Mouse (Mus musculus): ENCODE measurements around the gene Glrx2. TPM values are rescaled to one million over a fixed set of nuclear protein-coding genes. Genes with fewer than 3 reads are reported as not detected.

Glrx2 gene
- polyA plus RNA-seq, 1 experiment from 2014 or later, result 52.8 TPM

DNA sequence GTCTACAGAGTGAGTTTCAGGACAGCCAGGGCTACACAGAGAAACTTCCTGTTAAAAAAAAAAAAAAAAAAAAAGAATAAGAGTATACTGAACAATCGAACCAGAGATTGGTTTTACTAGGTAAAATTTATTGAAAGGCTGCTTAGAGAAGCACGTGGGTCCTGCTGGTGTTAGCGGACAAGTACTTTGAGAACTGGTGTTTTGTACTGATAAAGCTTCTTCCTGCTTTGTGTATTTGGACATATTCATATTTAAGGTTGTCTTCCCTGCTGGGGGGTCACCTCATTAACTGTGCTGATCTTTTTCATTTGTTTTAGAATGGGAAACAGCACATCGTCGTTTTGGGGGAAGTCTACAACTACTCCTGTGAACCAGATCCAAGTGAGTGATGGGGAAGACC, 25.2 kb downstream of the Glrx2 start:
- ChIA-PET CTCF (interaction anchor here (1.4 to 2.8 kb wide), 3 partner anchors 35 to 45 kb away, joined by 3 to 8 read pairs (median 4); partner anchors contain the start of genes Trove2 and Uchl5), POLR2A (interaction anchor here (0.6 to 0.8 kb wide), 3 partner anchors 10 to 44 kb away, joined by 3 to 5 read pairs (median 3); no protein-coding TSS in a partner anchor)
- ATAC-seq (no peak), DNase-seq (ENCODE audit: low read depth, low spot score) (no peak)
- in situ Hi-C loops (cut with MboI; ENCODE audit: low pct_unique_long_range_greater_than_20kb), result no loop called here
- no peak for TF ChIP-seq CTCF (IDR thresholded peaks at IDR 0.05)
- H3K27me3 ChIP-seq, result no peaks in the 10 kb centered on the region

DNA sequence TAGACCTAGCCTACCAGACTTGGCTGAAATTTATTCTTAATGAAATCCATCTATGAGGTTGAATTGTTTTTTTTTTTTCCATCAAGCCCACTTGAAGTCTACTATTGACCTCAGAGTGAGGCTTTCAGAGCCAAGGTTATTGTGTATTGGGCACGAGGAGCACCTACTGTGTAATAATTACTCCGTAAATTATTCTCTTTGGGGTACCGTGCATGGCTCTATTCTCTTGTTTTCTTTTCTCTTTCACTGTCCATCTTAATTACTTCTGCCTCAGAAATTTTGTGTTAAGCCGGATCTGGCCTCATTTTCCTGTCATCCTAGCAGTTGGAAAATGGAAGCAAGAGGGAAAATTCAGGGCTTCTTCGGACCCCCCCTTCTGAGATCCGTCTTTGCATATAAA, 26.0 kb downstream of the Glrx2 start:
- H3K27me3 ChIP-seq, result no peaks in the 10 kb centered on the region
- POLR2A ChIA-PET, result no interaction called here
- CTCF ChIA-PET, result interaction anchor here (1.4 to 2.8 kb wide), 3 partner anchors 34 to 45 kb away, joined by 3 to 8 read pairs (median 4); partner anchors contain the start of genes Trove2 and Uchl5
- TF ChIP-seq CTCF (IDR thresholded peaks at IDR 0.05), result no peak
- no peak for DNase-seq (ENCODE audit: low read depth, low spot score)
- no peak for ATAC-seq
- in situ Hi-C loops (cut with MboI; ENCODE audit: low pct_unique_long_range_greater_than_20kb), result no loop called here

DNA sequence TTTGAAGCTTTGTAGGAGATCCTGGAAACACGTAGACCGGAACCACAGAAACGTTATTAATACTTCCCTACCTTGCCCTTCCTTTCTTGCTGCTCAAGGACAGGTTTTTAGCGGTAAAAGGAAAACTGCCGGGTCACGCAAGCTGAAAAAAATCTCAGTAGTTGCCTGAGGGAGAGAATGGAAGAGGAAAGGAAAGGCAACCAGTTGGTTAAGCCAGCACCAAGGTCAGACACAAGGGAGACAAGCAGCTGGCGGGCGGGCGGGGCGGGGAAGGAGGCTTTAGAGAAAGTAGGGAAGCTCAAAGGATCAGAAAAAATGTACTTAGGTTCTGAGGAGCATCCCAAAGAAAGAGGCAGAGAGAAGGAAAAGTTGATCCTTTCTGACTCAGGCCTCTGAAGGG, 29.7 kb downstream of the Glrx2 start:
- no peaks in the 10 kb centered on the region for H3K27me3 ChIP-seq
- DNase-seq (ENCODE audit: low read depth, low spot score) (no peak), ATAC-seq (no peak)
- ChIA-PET CTCF (no interaction called here), POLR2A (no interaction called here)
- TF ChIP-seq CTCF (IDR thresholded peaks at IDR 0.05), result no peak
- in situ Hi-C loops (cut with MboI; ENCODE audit: low pct_unique_long_range_greater_than_20kb), result no loop called here

DNA sequence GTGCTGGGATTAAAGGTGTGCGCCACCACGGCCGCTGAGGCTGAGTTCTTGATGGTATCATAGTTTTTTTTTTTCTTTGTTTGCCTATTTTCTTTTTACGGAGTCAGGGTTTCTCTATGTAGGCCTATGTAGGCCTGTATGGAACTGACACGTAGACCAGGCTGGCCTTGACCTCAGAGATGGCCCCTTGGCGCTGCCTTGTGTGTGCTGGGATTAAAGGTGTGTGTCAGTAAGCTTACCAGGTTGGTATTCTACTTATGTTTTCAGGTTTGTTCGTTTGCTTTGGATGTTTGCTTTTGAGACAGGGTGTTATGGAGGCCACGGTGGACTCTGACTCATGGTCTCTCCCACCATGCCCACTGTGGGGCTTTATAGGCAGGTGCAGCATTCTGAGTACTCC, 46.0 kb downstream of the Glrx2 start:
- ATAC-seq, result no peak
- in situ Hi-C loops (cut with MboI; ENCODE audit: low pct_unique_long_range_greater_than_20kb), result no loop called here
- no peak for DNase-seq (ENCODE audit: low read depth, low spot score)
- TF ChIP-seq CTCF (IDR thresholded peaks at IDR 0.05), result no peak
- ChIA-PET CTCF (no interaction called here), POLR2A (no interaction called here)
- no peaks in the 10 kb centered on the region for H3K27me3 ChIP-seq

DNA sequence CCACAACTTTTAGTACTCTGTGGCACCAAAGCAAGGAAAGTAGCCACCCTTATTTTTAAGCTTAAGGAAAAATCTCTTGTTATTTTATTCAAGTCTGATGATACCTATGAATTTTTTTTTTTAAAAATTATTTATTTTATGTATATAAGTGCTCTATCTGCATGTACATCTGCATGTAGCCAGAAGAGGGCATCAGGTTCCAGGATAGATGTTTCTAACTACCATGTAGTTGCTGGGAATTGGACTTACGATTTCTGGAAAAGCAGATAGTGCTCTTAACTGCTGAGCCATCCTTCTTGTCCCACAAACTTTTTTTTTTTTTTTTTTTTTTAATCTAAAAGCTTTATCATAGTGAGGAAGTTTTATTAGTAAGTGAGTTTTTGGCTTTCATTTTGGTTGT, 48.3 kb downstream of the Glrx2 start:
- POLR2A ChIA-PET, result interaction anchor here (0.6 kb wide), 2 partner anchors 12 to 27 kb away, joined by 3 to 4 read pairs; no protein-coding TSS in a partner anchor
- CTCF ChIA-PET, result interaction anchor here (0.7 to 1.9 kb wide), 4 partner anchors 10 to 21 kb away, joined by 3 to 8 read pairs (median 4); no protein-coding TSS in a partner anchor
- TF ChIP-seq CTCF (IDR thresholded peaks at IDR 0.05), result no peak
- ATAC-seq, result no peak
- DNase-seq (ENCODE audit: low read depth, low spot score), result no peak
- no peaks in the 10 kb centered on the region for H3K27me3 ChIP-seq
- in situ Hi-C loops (cut with MboI; ENCODE audit: low pct_unique_long_range_greater_than_20kb), result no loop called here

DNA sequence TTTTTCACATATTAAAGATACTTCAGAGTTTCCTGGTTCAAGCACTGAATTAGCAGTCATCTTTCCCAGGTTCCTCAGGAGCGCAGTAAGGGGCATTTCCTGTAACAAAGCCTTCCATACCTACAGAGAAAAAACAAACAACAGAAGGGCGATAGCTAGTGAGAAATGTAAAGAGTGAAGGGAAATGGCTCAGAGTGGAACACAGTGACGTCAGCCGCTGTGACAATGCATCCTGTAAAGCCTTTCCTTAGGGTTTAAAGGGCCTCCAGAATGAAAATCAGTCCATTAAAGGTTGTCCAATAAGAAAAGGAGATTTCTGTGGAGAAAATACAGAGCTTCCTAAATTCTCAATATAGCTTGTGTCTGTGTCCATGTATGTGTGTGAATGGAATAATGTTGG, 49.7 kb downstream of the Glrx2 start:
- CTCF ChIA-PET, result interaction anchor here (0.8 to 1.9 kb wide), 3 partner anchors 9 to 26 kb away, joined by 4 to 8 read pairs (median 4); partner anchors contain the start of gene Trove2
- no peak for TF ChIP-seq CTCF (IDR thresholded peaks at IDR 0.05)
- ATAC-seq (no peak), DNase-seq (ENCODE audit: low read depth, low spot score) (no peak)
- POLR2A ChIA-PET, result no interaction called here
- in situ Hi-C loops (cut with MboI; ENCODE audit: low pct_unique_long_range_greater_than_20kb), result no loop called here
- no peaks in the 10 kb centered on the region for H3K27me3 ChIP-seq

DNA sequence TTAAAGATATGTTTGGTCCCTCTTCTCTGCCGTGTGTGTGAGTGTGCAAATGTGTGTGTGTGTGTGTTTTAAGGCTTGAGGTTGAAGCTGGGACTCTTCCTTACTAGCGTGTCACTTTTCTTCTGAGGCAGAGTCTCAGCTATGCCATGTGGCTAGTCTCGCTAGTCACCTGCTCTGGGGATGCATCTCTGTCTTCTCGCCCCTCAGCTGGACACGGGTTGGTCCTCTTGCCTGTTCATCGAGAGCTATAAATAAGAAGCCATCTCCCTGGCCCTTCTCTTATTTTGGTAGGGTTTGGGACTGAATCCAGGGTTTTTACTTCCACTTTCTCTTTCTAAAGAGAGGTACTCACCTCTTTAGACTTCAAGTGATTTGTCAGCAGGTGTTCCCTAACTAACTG, 50.1 kb downstream of the Glrx2 start:
- no peaks in the 10 kb centered on the region for H3K27me3 ChIP-seq
- no peak for TF ChIP-seq CTCF (IDR thresholded peaks at IDR 0.05)
- ChIA-PET POLR2A (no interaction called here), CTCF (interaction anchor here (0.8 to 1.9 kb wide), 3 partner anchors 8 to 26 kb away, joined by 4 to 8 read pairs (median 4); partner anchors contain the start of gene Trove2)
- no peak for ATAC-seq
- DNase-seq (ENCODE audit: low read depth, low spot score), result no peak
- in situ Hi-C loops (cut with MboI; ENCODE audit: low pct_unique_long_range_greater_than_20kb), result no loop called here

DNA sequence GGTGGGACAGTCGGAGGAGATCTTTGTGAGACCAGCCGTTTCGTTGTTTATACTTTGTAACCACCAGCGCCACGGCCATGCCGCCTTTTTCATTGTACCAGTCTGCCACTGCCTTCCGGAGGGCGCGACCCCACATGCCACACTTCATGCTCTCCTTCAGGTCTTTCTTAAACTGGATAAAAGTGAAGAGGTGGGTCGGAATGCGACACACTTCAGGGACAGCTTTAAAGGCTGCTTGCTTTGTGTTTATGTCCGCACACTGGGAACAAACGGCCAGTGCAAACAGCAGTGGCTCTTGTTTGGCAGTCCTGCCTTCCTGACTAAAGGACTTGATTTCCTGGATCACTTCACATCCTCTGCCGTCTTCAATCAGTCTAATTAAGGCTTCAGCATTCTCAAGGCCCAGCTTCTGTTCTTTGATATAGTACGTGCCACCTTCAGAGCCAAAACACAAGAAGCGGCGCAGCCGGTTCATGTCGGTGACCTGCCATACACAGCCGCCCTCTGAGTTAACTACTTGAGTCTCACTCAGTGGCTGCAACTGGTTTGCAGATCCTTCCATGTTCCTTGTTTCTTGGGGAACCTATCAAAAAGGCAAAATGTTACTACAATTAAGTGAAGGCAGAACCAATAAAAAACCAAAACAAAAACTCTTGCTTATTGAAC, 54.4 kb downstream of the Glrx2 start:
- no peak for TF ChIP-seq CTCF (IDR thresholded peaks at IDR 0.05)
- in situ Hi-C loops (cut with MboI; ENCODE audit: low pct_unique_long_range_greater_than_20kb), result no loop called here
- DNase-seq (ENCODE audit: low read depth, low spot score), result no peak
- H3K27me3 ChIP-seq, result no peaks in the 10 kb centered on the region
- CTCF ChIA-PET, result no interaction called here
- POLR2A ChIA-PET, result no interaction called here
- ATAC-seq, result no peak

DNA sequence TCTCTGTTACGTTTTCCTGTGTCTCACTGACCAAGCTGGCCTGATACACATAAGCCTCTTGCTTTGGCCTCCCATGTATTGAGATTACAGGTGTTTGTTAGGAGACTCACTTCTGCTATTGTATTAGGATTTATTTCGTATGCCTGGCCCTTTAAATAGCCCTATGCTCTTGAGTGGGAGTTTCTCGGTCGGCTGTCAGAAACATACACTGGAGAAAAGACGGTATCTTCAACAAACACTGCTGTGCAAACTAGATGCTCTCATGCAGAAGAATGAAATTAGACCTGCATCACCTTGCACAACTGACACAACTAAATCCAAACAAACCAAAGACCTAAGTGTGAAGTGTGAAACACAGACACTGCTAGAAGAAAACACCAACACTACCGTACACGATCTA, 56.9 kb downstream of the Glrx2 start:
- no peak for ATAC-seq
- no peaks in the 10 kb centered on the region for H3K27me3 ChIP-seq
- DNase-seq (ENCODE audit: low read depth, low spot score), result no peak
- in situ Hi-C loops (cut with MboI; ENCODE audit: low pct_unique_long_range_greater_than_20kb), result no loop called here
- TF ChIP-seq CTCF (IDR thresholded peaks at IDR 0.05), result no peak
- POLR2A ChIA-PET, result no interaction called here
- CTCF ChIA-PET, result no interaction called here

DNA sequence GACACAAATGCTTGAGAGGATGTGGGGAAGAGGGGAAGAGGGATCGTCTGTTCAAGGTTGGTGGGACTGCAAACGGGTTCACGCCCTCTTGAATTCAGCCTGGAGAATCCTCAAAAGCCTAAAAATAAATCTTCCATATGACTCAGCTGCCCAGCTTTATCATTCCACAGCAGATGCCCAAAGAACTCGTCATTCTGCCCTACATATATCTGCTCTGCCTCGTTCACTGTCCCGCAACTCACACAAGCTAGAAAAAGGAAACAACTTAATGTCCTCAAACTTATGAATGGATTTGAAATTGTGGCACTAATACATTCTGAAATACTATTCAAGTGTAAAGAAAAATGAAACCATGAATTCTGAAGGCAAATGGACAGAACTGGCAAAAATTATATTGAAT, 57.8 kb downstream of the Glrx2 start:
- ChIA-PET POLR2A (no interaction called here), CTCF (interaction anchor here (2.1 kb wide), 1 partner anchor 9 kb away, joined by 8 read pairs; no protein-coding TSS in a partner anchor)
- in situ Hi-C loops (cut with MboI; ENCODE audit: low pct_unique_long_range_greater_than_20kb), result no loop called here
- H3K27me3 ChIP-seq, result no peaks in the 10 kb centered on the region
- DNase-seq (ENCODE audit: low read depth, low spot score) (no peak), ATAC-seq (no peak)
- TF ChIP-seq CTCF (IDR thresholded peaks at IDR 0.05), result no peak
